Comparison of ENCODE assay signal across 17 mouse cellular contexts in genomic region chr2:179371553-179371952, GRCm38 (mm10).
DNase-seq lines count a peak whose midpoint lies in the region; ATAC-seq lines count a peak whose summit lies in the region.
"Had no signal": no experiment of that assay in that cellular context is flagged by ENCODE, and none has a peak within 500 bp of the region (broad histone marks: within the 10 kb centered on the region; RNA-seq: fewer than 3 reads in every experiment).

No protein-coding gene starts in this region.

- no peaks in the 10 kb centered on the region for H3K27me3 ChIP-seq in forebrain, embryonic 16.5 days (replicated peaks; ENCODE audit: control insufficient read depth, insufficient read depth, low read length)
- no peaks in the 10 kb centered on the region for H3K27me3 ChIP-seq in forebrain, embryonic 11.5 days (ENCODE audit: control insufficient read depth, insufficient read depth, low read length)
- no peaks in the 10 kb centered on the region for H3K27me3 ChIP-seq in midbrain, embryonic 11.5 days (ENCODE audit: control insufficient read depth, insufficient read depth, low read length)
- H3K27me3 ChIP-seq in midbrain, embryonic 16.5 days (ENCODE audit: control insufficient read depth, insufficient read depth, low read depth, low read length): no peaks in the 10 kb centered on the region
- H3K27me3 ChIP-seq: embryonic facial prominence, embryonic 15.5 days; heart, embryonic 13.5 days; lung, embryonic 15.5 days; megakaryocyte, embryonic 14.5 days; neural tube, embryonic 13.5 days; Patski had no signal

- H3K9me3 ChIP-seq in forebrain, embryonic 16.5 days (ENCODE audit: control insufficient read depth, low read length): no peaks in the 10 kb centered on the region
- H3K9me3 ChIP-seq in forebrain, embryonic 11.5 days (ENCODE audit: control insufficient read depth, low read length): no peaks in the 10 kb centered on the region
- H3K9me3 ChIP-seq in midbrain, embryonic 11.5 days (ENCODE audit: control insufficient read depth, low read length): no peaks in the 10 kb centered on the region
- H3K9me3 ChIP-seq in midbrain, embryonic 16.5 days (replicated peaks; ENCODE audit: control insufficient read depth, low read length, poor library complexity, severe bottlenecking): no peaks in the 10 kb centered on the region
- H3K9me3 ChIP-seq: embryonic facial prominence, embryonic 15.5 days; heart, embryonic 13.5 days; lung, embryonic 15.5 days; neural tube, embryonic 13.5 days had no signal

- no peak overlapping the region for H3K27ac ChIP-seq in forebrain, embryonic 16.5 days (ENCODE audit: low read length)
- H3K27ac ChIP-seq in forebrain, embryonic 11.5 days (ENCODE audit: low read depth, low read length): no peak overlapping the region
- H3K27ac ChIP-seq in midbrain, embryonic 11.5 days (ENCODE audit: low read depth, low read length): no peak overlapping the region
- H3K27ac ChIP-seq in midbrain, embryonic 16.5 days (ENCODE audit: low read length): no peak overlapping the region
- H3K27ac ChIP-seq: embryonic facial prominence, embryonic 15.5 days; heart, embryonic 13.5 days; lung, embryonic 15.5 days; neural tube, embryonic 13.5 days had no signal

- peaks cover 8% of the 10 kb centered on the region; the same call in 1 of the 2 replicates for H3K4me1 ChIP-seq in forebrain, embryonic 16.5 days (replicated peaks; ENCODE audit: control insufficient read depth, insufficient read depth, low read length)
- no peaks in the 10 kb centered on the region for H3K4me1 ChIP-seq in forebrain, embryonic 11.5 days (replicated peaks; ENCODE audit: control insufficient read depth, insufficient read depth, low read length)
- no peaks in the 10 kb centered on the region for H3K4me1 ChIP-seq in midbrain, embryonic 11.5 days (ENCODE audit: control insufficient read depth, insufficient read depth, low read length)
- H3K4me1 ChIP-seq in midbrain, embryonic 16.5 days (ENCODE audit: control insufficient read depth, insufficient read depth, low read length): no peaks in the 10 kb centered on the region
- H3K4me1 ChIP-seq: embryonic facial prominence, embryonic 15.5 days; heart, embryonic 13.5 days; lung, embryonic 15.5 days; megakaryocyte, embryonic 14.5 days; neural tube, embryonic 13.5 days had no signal

- WGBS in forebrain, embryonic 16.5 days: 74% methylated on average over 7 of the region's 7 CpGs
- WGBS in forebrain, embryonic 11.5 days: 78% methylated on average over 7 of the region's 7 CpGs
- WGBS in midbrain, embryonic 11.5 days: 79% methylated on average over 7 of the region's 7 CpGs
- 73% methylated on average over 7 of the region's 7 CpGs for WGBS in midbrain, embryonic 16.5 days

- no peak overlapping the region for H3K4me2 ChIP-seq in forebrain, embryonic 16.5 days (ENCODE audit: low read length)
- no peak overlapping the region for H3K4me2 ChIP-seq in forebrain, embryonic 11.5 days (ENCODE audit: low read depth, low read length, severe bottlenecking)
- H3K4me2 ChIP-seq in midbrain, embryonic 11.5 days: no peak overlapping the region
- no peak overlapping the region for H3K4me2 ChIP-seq in midbrain, embryonic 16.5 days (ENCODE audit: low read length)
- H3K4me2 ChIP-seq: embryonic facial prominence, embryonic 15.5 days; heart, embryonic 13.5 days; liver, embryonic 11.5 days; lung, embryonic 15.5 days; neural tube, embryonic 13.5 days had no signal

- H3K4me3 ChIP-seq in forebrain, embryonic 16.5 days (replicated peaks; ENCODE audit: low read length): no peak overlapping the region
- no peak overlapping the region for H3K4me3 ChIP-seq in forebrain, embryonic 11.5 days (ENCODE audit: low read depth, low read length)
- no peak overlapping the region for H3K4me3 ChIP-seq in midbrain, embryonic 11.5 days (ENCODE audit: low read depth, low read length)
- no peak overlapping the region for H3K4me3 ChIP-seq in midbrain, embryonic 16.5 days (ENCODE audit: low read depth, low read length)
- H3K4me3 ChIP-seq: embryonic facial prominence, embryonic 15.5 days; heart, embryonic 13.5 days; lung, embryonic 15.5 days; neural tube, embryonic 13.5 days had no signal

- no peak for DNase-seq in forebrain, embryonic 11.5 days (ENCODE audit: low spot score)
- peak; percentile 31 for DNase-seq in midbrain, embryonic 11.5 days (ENCODE audit: low spot score, missing footprints)
- DNase-seq in layer of hippocampus, adult 18-20 months (ENCODE audit: low spot score in 2 of 2): peak; percentile 19
- peak; percentile 49 to 63 for DNase-seq in right cerebral cortex, postnatal 10 days (ENCODE audit: low spot score in 2 of 2)
- no peak for DNase-seq in heart, adult 18-20 months
- DNase-seq: B cell, adult 2 months; thymus, postnatal 4 days had no signal

- peak; percentile 12; the same call in 1 of the 2 replicates for ATAC-seq in forebrain, embryonic 16.5 days
- no peak for ATAC-seq in forebrain, embryonic 11.5 days (replicated peaks; ENCODE audit: low FRiP score)
- no peak for ATAC-seq in midbrain, embryonic 11.5 days (ENCODE audit: low FRiP score)
- ATAC-seq in midbrain, embryonic 16.5 days: no peak
- ATAC-seq: inflammation-experienced regulatory T-cells, adult 6 months; Patski had no signal

- no peaks in the 10 kb centered on the region for H3K36me3 ChIP-seq in forebrain, embryonic 16.5 days (ENCODE audit: control insufficient read depth, insufficient read depth)
- H3K36me3 ChIP-seq in forebrain, embryonic 11.5 days (ENCODE audit: control insufficient read depth, insufficient read depth, low read length): no peaks in the 10 kb centered on the region
- H3K36me3 ChIP-seq in midbrain, embryonic 11.5 days (ENCODE audit: control insufficient read depth, insufficient read depth, low read length): no peaks in the 10 kb centered on the region
- H3K36me3 ChIP-seq in midbrain, embryonic 16.5 days (ENCODE audit: control insufficient read depth, insufficient read depth, low read length): no peaks in the 10 kb centered on the region
- H3K36me3 ChIP-seq: embryonic facial prominence, embryonic 15.5 days; heart, embryonic 13.5 days; lung, embryonic 15.5 days; neural tube, embryonic 13.5 days had no signal

- H3K9ac ChIP-seq in forebrain, embryonic 16.5 days (replicated peaks; ENCODE audit: low read depth, low read length): no peak overlapping the region
- H3K9ac ChIP-seq in forebrain, embryonic 11.5 days (ENCODE audit: low read length): no peak overlapping the region
- no peak overlapping the region for H3K9ac ChIP-seq in midbrain, embryonic 11.5 days (ENCODE audit: low read length)
- H3K9ac ChIP-seq in midbrain, embryonic 16.5 days (ENCODE audit: low read depth, low read length): no peak overlapping the region
- H3K9ac ChIP-seq: embryonic facial prominence, embryonic 15.5 days; heart, embryonic 13.5 days; lung, embryonic 15.5 days; neural tube, embryonic 13.5 days had no signal

Comparison
In these comparisons a context has a peak if more than half of its experiments do, and no peak if none do; other contexts are left out.
1. DNase-seq: peak in midbrain, embryonic 11.5 days (single experiment), layer of hippocampus, adult 18-20 months (2 of 2) and right cerebral cortex, postnatal 10 days (2 of 2); none in forebrain, embryonic 11.5 days (single experiment) and heart, adult 18-20 months (0 of 2).